Mouse (Mus musculus) cerebellum, adult 2 months (tissue): ENCODE measurements around the gene Gsk3b.

Experiments
- CTCF ChIP-seq: fragments of 200-500 bp; IDR thresholded peaks from 2 replicates; pipeline ENCODE4 v1.5.1; 2011; ENCODE audit warnings: low read depth, mild to moderate bottlenecking, control low read depth, low read length, moderate library complexity, borderline replicate concordance; ENCODE audit not compliant: insufficient read depth
- POLR2A ChIP-seq: fragments of 200-500 bp; IDR thresholded peaks from 2 replicates; pipeline ENCODE4 v1.6.1; 2011; ENCODE audit warnings: low read length, control low read depth, borderline replicate concordance; ENCODE audit not compliant: insufficient read depth

DNA sequence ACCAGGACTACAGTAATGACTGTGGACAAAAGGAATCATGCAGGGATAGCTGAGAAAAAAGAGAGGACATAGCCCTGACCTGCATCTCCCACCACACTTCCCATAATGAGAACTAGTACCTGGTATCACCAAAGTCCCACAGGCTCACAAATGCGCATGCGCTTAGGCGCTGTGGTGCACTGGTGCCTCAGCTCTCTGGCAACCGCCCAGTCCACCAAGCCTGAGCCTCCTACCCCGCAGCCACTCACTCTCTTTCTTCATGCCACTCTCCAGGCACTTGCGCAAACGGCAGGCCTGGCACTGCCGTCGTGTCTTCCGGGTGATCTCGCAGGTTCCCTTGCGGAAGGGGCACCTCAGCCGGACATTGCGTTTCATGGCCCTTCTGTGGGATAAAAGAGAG is 165.2 kb downstream of the Gsk3b start:
- TF ChIP-seq CTCF = no peak
- no peak for TF ChIP-seq POLR2A
